ENCODE assay signal across 10 mouse cellular contexts in genomic region chr12:29054367-29054766, GRCm38 (mm10).
DNase-seq lines count a peak whose midpoint lies in the region; ATAC-seq and TF ChIP-seq lines count a peak whose summit lies in the region.
"Had no signal": no experiment of that assay in that cellular context is flagged by ENCODE, and none has a peak within 500 bp of the region (broad histone marks: within the 10 kb centered on the region; RNA-seq: fewer than 3 reads in every experiment).

No protein-coding gene starts in this region.

- H3K27ac ChIP-seq in thymus, adult 2 months (ENCODE audit: control insufficient read depth, insufficient read depth, low read length): no peak overlapping the region
- 0 out of 2 replicates have a peak overlapping the region, but pooled peaks have one; percentile 19 for H3K27ac ChIP-seq in forebrain, embryonic 15.5 days (replicated peaks)
- H3K27ac ChIP-seq: heart, embryonic 15.5 days had no signal

- H3K4me1 ChIP-seq in thymus, adult 2 months (replicated peaks; ENCODE audit: control insufficient read depth, insufficient read depth, low read length): no peaks in the 10 kb centered on the region
- peaks cover 23% of the 10 kb centered on the region for H3K4me1 ChIP-seq in forebrain, embryonic 15.5 days
- no peaks in the 10 kb centered on the region for H3K4me1 ChIP-seq in lung, adult 2 months (ENCODE audit: control insufficient read depth, insufficient read depth, low read length)

- WGBS in thymus, adult 2 months: 47% methylated on average over 7 of the region's 7 CpGs
- 16% methylated on average over 7 of the region's 7 CpGs for WGBS in forebrain, embryonic 15.5 days
- WGBS in lung, adult 2 months: 23% methylated on average over 7 of the region's 7 CpGs

- no peak overlapping the region for H3K4me2 ChIP-seq in forebrain, embryonic 15.5 days (replicated peaks)
- H3K4me2 ChIP-seq: heart, embryonic 15.5 days had no signal

- no peaks in the 10 kb centered on the region for H3K27me3 ChIP-seq in thymus, adult 2 months (ENCODE audit: control insufficient read depth, insufficient read depth, low read length)
- no peaks in the 10 kb centered on the region for H3K27me3 ChIP-seq in forebrain, embryonic 15.5 days
- H3K27me3 ChIP-seq: heart, embryonic 15.5 days; Patski had no signal

- no peak overlapping the region for H3K4me3 ChIP-seq in thymus, adult 2 months (ENCODE audit: control insufficient read depth, insufficient read depth, low read length)
- H3K4me3 ChIP-seq in forebrain, embryonic 15.5 days: no peak overlapping the region
- H3K4me3 ChIP-seq in lung, adult 2 months (replicated peaks; ENCODE audit: extremely low read depth, low read depth, low read length): no peak overlapping the region
- H3K4me3 ChIP-seq: heart, embryonic 15.5 days had no signal

- ATAC-seq in forebrain, embryonic 15.5 days (replicated peaks): peak; percentile 75
- ATAC-seq: Patski had no signal

- peak; percentile 6 for DNase-seq in kidney, adult 18-20 months
- no peak for DNase-seq in kidney, adult 8-10 months
- DNase-seq in thymus, postnatal 25 days: peak; percentile 6
- no peak for DNase-seq in thymus, adult 2 months
- peak; percentile 29 for DNase-seq in thymus, postnatal 4 days
- DNase-seq in lung, adult 2 months: no peak
- DNase-seq in urinary bladder, postnatal 36 days (ENCODE audit: low spot score in 2 of 2): no peak

- no peak overlapping the region for H3K9ac ChIP-seq in forebrain, embryonic 15.5 days (replicated peaks)
- H3K9ac ChIP-seq: heart, embryonic 15.5 days had no signal

- H3K36me3 ChIP-seq in thymus, adult 2 months (ENCODE audit: control insufficient read depth, insufficient read depth, low read length): no peaks in the 10 kb centered on the region
- H3K36me3 ChIP-seq in forebrain, embryonic 15.5 days: no peaks in the 10 kb centered on the region
- H3K36me3 ChIP-seq: heart, embryonic 15.5 days had no signal

- H3K9me3 ChIP-seq in forebrain, embryonic 15.5 days: no peaks in the 10 kb centered on the region
- H3K9me3 ChIP-seq: heart, embryonic 15.5 days had no signal

- TF ChIP-seq POLR2A in thymus, adult 2 months (IDR thresholded peaks at IDR 0.05; ENCODE audit: control insufficient read depth, extremely low read depth, insufficient read depth, low read length, poor library complexity): no peak
- no peak for TF ChIP-seq POLR2A in lung, adult 2 months (IDR thresholded peaks at IDR 0.05; ENCODE audit: borderline replicate concordance, extremely low read depth, low read depth, low read length)

- TF ChIP-seq CTCF in thymus, adult 2 months (IDR thresholded peaks at IDR 0.05; ENCODE audit: borderline replicate concordance, control insufficient read depth, extremely low read depth, insufficient read depth, low read length, poor library complexity): no peak
- no peak for TF ChIP-seq CTCF in lung, adult 2 months (IDR thresholded peaks at IDR 0.05; ENCODE audit: insufficient read depth, low read length)

Comparison
In these comparisons a context has a peak if more than half of its experiments do, and no peak if none do; other contexts are left out.
1. DNase-seq: peak in kidney, adult 18-20 months (single experiment), thymus, postnatal 25 days (single experiment) and thymus, postnatal 4 days (single experiment); none in kidney, adult 8-10 months (0 of 2), thymus, adult 2 months (single experiment), lung, adult 2 months (single experiment) and urinary bladder, postnatal 36 days (0 of 2).